Mouse (Mus musculus) limb, embryonic 12.5 days (tissue): Measurements from ENCODE around the gene Tceal9. TPM values are rescaled to one million over a fixed set of nuclear protein-coding genes. Genes with fewer than 3 reads are reported as not detected.
"Not testable (repeated sequence)": the region's sequence is repeated elsewhere in the genome, so short reads cannot be mapped to it uniquely, and the experiment has no call there.

Experiments used
- ATAC-seq: fragments of 200-750 bp; cut with Nextera tagmentation; 2 replicates; pipeline ENCODE4 v1.8.0; 2017; ENCODE audit warnings: low read depth, moderate TSS enrichment; ENCODE audit not compliant: insufficient number of reproducible peaks, insufficient read depth, low FRiP score, low TSS enrichment
- H3K27ac ChIP-seq: fragments of 300-500 bp; sonication (generic); 2 replicates; pipeline ENCODE4 v1.5.1; 2016; ENCODE audit warnings: mild to moderate bottlenecking, moderate library complexity
- H3K27me3 ChIP-seq: fragments of 300-500 bp; sonication (generic); 2 replicates; pipeline ENCODE4 v1.6.1; 2016; ENCODE audit warnings: mild to moderate bottlenecking, moderate library complexity
- H3K36me3 ChIP-seq: fragments of 300-500 bp; sonication (generic); 2 replicates; pipeline ENCODE4 v1.6.1; 2016; ENCODE audit warnings: mild to moderate bottlenecking, moderate library complexity
- H3K4me1 ChIP-seq: fragments of 300-500 bp; sonication (generic); replicated peaks from 2 replicates; pipeline ENCODE4 v1.6.1; 2016
- H3K4me2 ChIP-seq: fragments of 300-500 bp; sonication (generic); 2 replicates; pipeline ENCODE4 v1.6.1; 2016; ENCODE audit warnings: mild to moderate bottlenecking, moderate library complexity
- H3K4me3 ChIP-seq: fragments of 300-500 bp; sonication (generic); replicated peaks from 2 replicates; pipeline ENCODE4 v1.5.1; 2016; ENCODE audit warnings: mild to moderate bottlenecking
- H3K9ac ChIP-seq: fragments of 300-500 bp; sonication (generic); replicated peaks from 2 replicates; pipeline ENCODE4 v1.6.1; 2016; ENCODE audit warnings: mild to moderate bottlenecking, moderate library complexity
- H3K9me3 ChIP-seq: fragments of 300-500 bp; sonication (generic); 2 replicates; pipeline ENCODE4 v1.6.1; 2016; ENCODE audit warnings: mild to moderate bottlenecking, moderate library complexity
- WGBS: fragments of 180-500 bp; shearing (Covaris S2); methylation state at CpG from one replicate; pipeline ENCODE4 v1.1.7; 2016; 5-methylcytosine and 5-hydroxymethylcytosine counted together
- polyA plus RNA-seq: library from polyadenylated mRNA; unstranded; fragments of >200 nt; fragmentation: Nextera tagmentation; extraction: Ambion mirVana; gene quantifications from 2 replicates; pipeline ENCODE4 v1.2.1, GENCODE M21; 2016

Gene Tceal9
- polyA plus RNA-seq, 1 experiment from 2014 or later = 680 TPM

GRCm38 (mm10) chrX:136227768-136228167 lies 17.1 kb upstream of the Tceal9 start:
- Histone ChIP-seq H3K27me3 (peaks cover 3% of the 10 kb centered on the region; the same call in 1 of the 2 replicates), H3K9me3 (no peaks in the 10 kb centered on the region), H3K27ac (no peak overlapping the region), H3K4me3 (no peak overlapping the region), H3K36me3 (no peaks in the 10 kb centered on the region), H3K9ac (no peak overlapping the region), H3K4me1 (no peaks in the 10 kb centered on the region), H3K4me2 (no peak overlapping the region)
- no peak for ATAC-seq
- WGBS = 54% methylated on average over 5 of the region's 5 CpGs

- ATAC-seq = no peak
- no peaks in the 10 kb centered on the region for H3K36me3 ChIP-seq
- H3K9ac ChIP-seq = no peak overlapping the region
- H3K27ac ChIP-seq = no peak overlapping the region
- H3K4me2 ChIP-seq = no peak overlapping the region
- H3K4me1 ChIP-seq = no peaks in the 10 kb centered on the region
- WGBS = 53% methylated on average over 3 of the region's 3 CpGs
- H3K9me3 ChIP-seq = no peaks in the 10 kb centered on the region
- H3K4me3 ChIP-seq = no peak overlapping the region
- no peaks in the 10 kb centered on the region for H3K27me3 ChIP-seq
These were observed 6.8 kb upstream of the Tceal9 start for GRCm38 (mm10) chrX:136238118-136238517.

- Histone ChIP-seq H3K36me3 (peaks cover 6% of the 10 kb centered on the region; the same call in 1 of the 2 replicates), H3K4me3 (no peak overlapping the region), H3K27ac (no peak overlapping the region), H3K27me3 (peaks cover 6% of the 10 kb centered on the region; the same call in 1 of the 2 replicates), H3K4me2 (peak overlapping the region; percentile 44; the same call in 1 of the 2 replicates), H3K9ac (no peak overlapping the region), H3K9me3 (no peaks in the 10 kb centered on the region), H3K4me1 (no peaks in the 10 kb centered on the region)
- ATAC-seq = no peak
- 91% methylated on average over 2 of the region's 2 CpGs for WGBS
These were observed 1.7 kb upstream of the Tceal9 start for GRCm38 (mm10) chrX:136243181-136243580.

- Histone ChIP-seq H3K9ac (peak overlapping the region; percentile 71), H3K36me3 (peaks cover 6% of the 10 kb centered on the region; the same call in 1 of the 2 replicates), H3K27me3 (peaks cover 6% of the 10 kb centered on the region; the same call in 1 of the 2 replicates)
These were observed 717 bp downstream of the Tceal9 start for GRCm38 (mm10) chrX:136245521-136246071.

GRCm38 (mm10) chrX:136248811-136249210 lies 3.9 kb downstream of the Tceal9 start:
- Histone ChIP-seq H3K27ac (no peak overlapping the region), H3K9ac (no peak overlapping the region), H3K4me3 (no peak overlapping the region), H3K27me3 (peaks cover 9% of the 10 kb centered on the region; the same call in 1 of the 2 replicates), H3K9me3 (no peaks in the 10 kb centered on the region), H3K4me2 (no peak overlapping the region), H3K36me3 (peaks cover 6% of the 10 kb centered on the region; the same call in 1 of the 2 replicates), H3K4me1 (no peaks in the 10 kb centered on the region)
- WGBS = 78% methylated on average over 6 of the region's 6 CpGs
- ATAC-seq = no peak

More at GRCm38 (mm10) chrX:136245521-136246071, 717 bp downstream of the Tceal9 start:
- H3K4me3 ChIP-seq = peak overlapping the region; percentile 57
- H3K9me3 ChIP-seq = no peaks in the 10 kb centered on the region
- H3K4me2 ChIP-seq = peak overlapping the region; percentile 56
- no peaks in the 10 kb centered on the region for H3K4me1 ChIP-seq
- ATAC-seq = peak; percentile 82
- WGBS = 15% methylated on average over 15 of the region's 15 CpGs
- peak overlapping the region; percentile 83 for H3K27ac ChIP-seq

- Histone ChIP-seq H3K9me3 (no peaks in the 10 kb centered on the region), H3K27me3 (peaks cover 9% of the 10 kb centered on the region; the same call in 1 of the 2 replicates), H3K4me1 (no peaks in the 10 kb centered on the region)
These were observed 4.8 kb downstream of the Tceal9 start for GRCm38 (mm10) chrX:136249671-136250070.

GRCm38 (mm10) chrX:136252023-136252729 lies 7.3 kb downstream of the Tceal9 start:
- Histone ChIP-seq H3K4me3 (no peak overlapping the region), H3K4me1 (no peaks in the 10 kb centered on the region), H3K36me3 (peaks cover 5% of the 10 kb centered on the region; the same call in 1 of the 2 replicates), H3K27ac (no peak overlapping the region), H3K27me3 (peaks cover 9% of the 10 kb centered on the region; the same call in 1 of the 2 replicates), H3K9ac (no peak overlapping the region), H3K9me3 (no peaks in the 10 kb centered on the region), H3K4me2 (no peak overlapping the region)
- ATAC-seq = no peak
- 58% methylated on average over 6 of the region's 6 CpGs for WGBS

More at GRCm38 (mm10) chrX:136249671-136250070, 4.8 kb downstream of the Tceal9 start:
- WGBS = 69% methylated on average over 7 of the region's 7 CpGs
- H3K4me3 ChIP-seq = no peak overlapping the region
- H3K9ac ChIP-seq = no peak overlapping the region
- no peak for ATAC-seq
- H3K4me2 ChIP-seq = no peak overlapping the region
- no peak overlapping the region for H3K27ac ChIP-seq
- H3K36me3 ChIP-seq = peaks cover 6% of the 10 kb centered on the region; the same call in 1 of the 2 replicates

GRCm38 (mm10) chrX:136267720-136268119 lies 22.8 kb downstream of the Tceal9 start:
- H3K4me3 ChIP-seq = no peak overlapping the region
- peaks cover 7% of the 10 kb centered on the region for H3K36me3 ChIP-seq
- WGBS = 61% methylated on average over 5 of the region's 5 CpGs
- H3K4me1 ChIP-seq = peaks cover 6% of the 10 kb centered on the region; the same call in 1 of the 2 replicates
- no peaks in the 10 kb centered on the region for H3K9me3 ChIP-seq
- H3K4me2 ChIP-seq = no peak overlapping the region
- peaks cover 4% of the 10 kb centered on the region; the same call in 1 of the 2 replicates for H3K27me3 ChIP-seq
- no peak overlapping the region for H3K9ac ChIP-seq
- ATAC-seq = no peak
- H3K27ac ChIP-seq = no peak overlapping the region

GRCm38 (mm10) chrX:136268173-136268572 lies 23.3 kb downstream of the Tceal9 start:
- Histone ChIP-seq H3K4me3 (no peak overlapping the region), H3K36me3 (peaks cover 7% of the 10 kb centered on the region), H3K9me3 (no peaks in the 10 kb centered on the region), H3K4me2 (no peak overlapping the region), H3K9ac (no peak overlapping the region), H3K27ac (no peak overlapping the region), H3K27me3 (peaks cover 4% of the 10 kb centered on the region; the same call in 1 of the 2 replicates), H3K4me1 (peaks cover 6% of the 10 kb centered on the region; the same call in 1 of the 2 replicates)
- ATAC-seq = no peak
- WGBS = 47% methylated on average over 4 of the region's 4 CpGs

- peak; percentile 94 for ATAC-seq
- Histone ChIP-seq H3K4me2 (peak within 1 kb of the TSS; percentile 48), H3K27ac (0 out of 2 replicates have a peak within 1 kb of the TSS, but pooled peaks have one; percentile 12), H3K9ac (peak within 1 kb of the TSS; percentile 57; the same call in 1 of the 2 replicates), H3K4me3 (peak within 1 kb of the TSS; percentile 44)
- H3K36me3 ChIP-seq, H3K27me3 ChIP-seq, H3K9me3 ChIP-seq, H3K4me1 ChIP-seq: not testable (repeated sequence)
- 53% methylated on average over 6 of the region's 30 CpGs for WGBS
These were observed 25.0 kb downstream of the Tceal9 start, which contains the start of gene Bex3 for GRCm38 (mm10) chrX:136269743-136270392. TSS of gene Bex3 (plus strand) at chrX:136270253.
